Mouse (Mus musculus): ENCODE data around the gene Bcan. TPM values are rescaled to one million over a fixed set of nuclear protein-coding genes. Genes with fewer than 3 reads are reported as not detected.

The Bcan gene
- polyA plus RNA-seq, 1 experiment from 2014 or later = 89.1 TPM

DNA sequence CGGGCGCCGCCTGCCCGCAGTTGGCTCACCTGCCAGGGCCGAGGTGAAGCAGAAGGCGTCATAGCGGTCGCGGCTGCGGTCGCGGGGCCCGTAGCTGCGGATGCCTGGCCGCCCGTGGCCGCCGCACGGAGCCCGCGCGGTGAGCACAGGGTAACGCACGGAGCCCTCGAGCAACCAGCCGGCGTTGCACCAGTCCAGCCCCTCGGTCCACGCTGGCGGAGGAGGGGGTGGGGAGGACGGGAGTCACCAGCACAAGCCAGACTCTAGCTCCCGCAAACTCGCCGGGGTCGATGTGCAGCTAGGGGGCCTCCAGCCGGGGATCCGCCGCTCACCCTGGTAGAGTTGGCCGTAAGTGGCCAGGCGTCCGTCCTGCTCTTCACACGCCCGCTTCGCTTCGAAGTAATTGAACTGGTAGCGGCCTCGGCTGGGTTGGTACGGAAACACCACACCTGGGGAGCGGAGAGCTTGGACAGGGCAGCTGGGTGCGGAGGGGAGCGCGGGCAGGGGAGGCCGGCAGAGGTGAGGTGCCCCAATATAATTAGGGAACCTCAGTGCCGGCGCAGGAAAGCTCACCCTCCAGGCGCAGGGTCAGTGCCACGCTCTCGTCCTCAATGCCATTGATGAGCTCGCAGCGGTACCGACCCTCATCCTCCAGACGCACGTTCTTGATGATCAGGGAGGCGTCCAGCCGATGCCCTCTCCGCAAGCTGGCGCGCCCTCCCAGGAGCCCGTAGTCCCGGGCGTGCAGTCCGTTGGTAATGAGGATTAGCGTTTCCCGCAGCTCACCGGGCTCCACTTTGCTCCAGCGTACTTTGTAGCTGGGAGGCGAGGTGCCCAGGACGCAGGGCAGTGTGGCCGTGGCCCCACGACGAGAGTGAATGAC is 23.4 kb upstream of the Bcan start:
- peak; percentile 75 for ATAC-seq (ENCODE audit: low FRiP score)
- DNase-seq (ENCODE audit: low spot score) = no peak
- H3K4me1 ChIP-seq (replicated peaks; ENCODE audit: control insufficient read depth, insufficient read depth, low read length) = peaks cover 18% of the 10 kb centered on the region
- H3K9ac ChIP-seq = peak overlapping the region; percentile 52
- no peaks in the 10 kb centered on the region for H3K36me3 ChIP-seq (replicated peaks; ENCODE audit: control insufficient read depth, insufficient read depth)
- H3K9me3 ChIP-seq (ENCODE audit: control insufficient read depth, low read length) = no peaks in the 10 kb centered on the region
- H3K27me3 ChIP-seq (ENCODE audit: control insufficient read depth, insufficient read depth, low read length) = peaks cover 68% of the 10 kb centered on the region
- peak overlapping the region; percentile 56 for H3K4me3 ChIP-seq (replicated peaks; ENCODE audit: low read length)
- H3K4me2 ChIP-seq (replicated peaks) = peak overlapping the region; percentile 96
- no peak overlapping the region for H3K27ac ChIP-seq
- WGBS = 1% methylated on average over 80 of the region's 81 CpGs

GRCm38 (mm10) chr3:88022322-88023191 is 22.5 kb upstream of the Bcan start:
- peaks cover 68% of the 10 kb centered on the region for H3K27me3 ChIP-seq (ENCODE audit: control insufficient read depth, insufficient read depth, low read length)
- ATAC-seq (ENCODE audit: low FRiP score) (peak; percentile 89), DNase-seq (ENCODE audit: low spot score) (peak; percentile 69)
- no peaks in the 10 kb centered on the region for H3K36me3 ChIP-seq (replicated peaks; ENCODE audit: control insufficient read depth, insufficient read depth)
- H3K4me1 ChIP-seq (replicated peaks; ENCODE audit: control insufficient read depth, insufficient read depth, low read length) = peaks cover 18% of the 10 kb centered on the region
- WGBS = 1% methylated on average over 57 of the region's 66 CpGs
- no peaks in the 10 kb centered on the region for H3K9me3 ChIP-seq (ENCODE audit: control insufficient read depth, low read length)
- no peak overlapping the region for H3K27ac ChIP-seq
- peak overlapping the region; percentile 56 for H3K4me3 ChIP-seq (replicated peaks; ENCODE audit: low read length)
- peak overlapping the region; percentile 52 for H3K9ac ChIP-seq
- H3K4me2 ChIP-seq (replicated peaks) = peak overlapping the region; percentile 96

GRCm38 (mm10) chr3:88010634-88011265 is 10.7 kb upstream of the Bcan start:
- no peak overlapping the region for H3K9ac ChIP-seq
- 9% methylated on average over 6 of the region's 6 CpGs for WGBS
- peak; percentile 24 for DNase-seq (ENCODE audit: low spot score)

GRCm38 (mm10) chr3:88005822-88006786 is 6.1 kb upstream of the Bcan start:
- DNase-seq (ENCODE audit: low spot score) (no peak), ATAC-seq (ENCODE audit: low FRiP score) (no peak)
- Histone ChIP-seq H3K36me3 (replicated peaks; ENCODE audit: control insufficient read depth, insufficient read depth) (no peaks in the 10 kb centered on the region), H3K9ac (no peak overlapping the region), H3K27ac (no peak overlapping the region), H3K4me2 (replicated peaks) (no peak overlapping the region), H3K4me3 (replicated peaks; ENCODE audit: low read length) (no peak overlapping the region), H3K27me3 (ENCODE audit: control insufficient read depth, insufficient read depth, low read length) (peaks cover 25% of the 10 kb centered on the region), H3K4me1 (replicated peaks; ENCODE audit: control insufficient read depth, insufficient read depth, low read length) (no peaks in the 10 kb centered on the region), H3K9me3 (ENCODE audit: control insufficient read depth, low read length) (no peaks in the 10 kb centered on the region)
- WGBS = 81% methylated on average over 18 of the region's 18 CpGs

More at GRCm38 (mm10) chr3:88010634-88011265, 10.7 kb upstream of the Bcan start:
- no peaks in the 10 kb centered on the region for H3K9me3 ChIP-seq (ENCODE audit: control insufficient read depth, low read length)
- no peaks in the 10 kb centered on the region for H3K4me1 ChIP-seq (replicated peaks; ENCODE audit: control insufficient read depth, insufficient read depth, low read length)
- H3K4me3 ChIP-seq (replicated peaks; ENCODE audit: low read length) = no peak overlapping the region
- no peaks in the 10 kb centered on the region for H3K27me3 ChIP-seq (ENCODE audit: control insufficient read depth, insufficient read depth, low read length)
- H3K27ac ChIP-seq = no peak overlapping the region
- H3K36me3 ChIP-seq (replicated peaks; ENCODE audit: control insufficient read depth, insufficient read depth) = no peaks in the 10 kb centered on the region
- H3K4me2 ChIP-seq (replicated peaks) = no peak overlapping the region
- ATAC-seq (ENCODE audit: low FRiP score) = no peak

DNA sequence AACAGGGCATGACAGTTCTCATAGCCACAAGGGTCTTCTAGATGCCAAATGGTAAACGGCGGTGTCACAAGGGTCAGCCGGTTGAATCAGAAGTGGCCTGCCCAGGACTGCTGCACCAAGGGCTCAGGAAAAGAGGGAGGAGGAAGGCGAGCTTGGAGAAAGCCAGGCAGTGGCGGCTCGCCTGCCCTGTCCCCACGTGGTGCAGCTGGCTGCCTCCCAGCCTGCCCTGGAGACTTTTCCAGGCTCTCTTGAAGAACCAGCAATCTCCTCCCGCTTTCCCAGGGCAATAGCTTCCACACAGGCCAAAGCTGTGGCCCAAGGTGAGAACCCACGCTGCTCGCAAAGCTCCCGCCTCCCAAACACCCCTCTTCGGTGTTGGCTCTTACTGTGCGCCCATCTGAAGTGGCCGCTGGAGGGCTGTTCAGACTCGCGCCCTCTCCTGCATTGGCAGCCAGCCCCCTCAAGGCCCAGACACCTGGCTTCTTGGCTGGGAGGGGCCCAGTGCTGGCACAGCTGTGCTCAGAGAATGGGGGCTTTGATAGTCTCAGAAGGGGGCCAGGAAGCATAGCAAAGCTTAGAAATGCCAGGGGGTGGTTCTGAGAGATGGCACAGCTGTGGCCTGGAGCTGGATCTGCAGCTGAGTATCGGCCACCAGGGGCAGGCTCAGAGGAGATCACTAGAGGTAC is 2.4 kb upstream of the Bcan start:
- H3K36me3 ChIP-seq (replicated peaks; ENCODE audit: control insufficient read depth, insufficient read depth) = no peaks in the 10 kb centered on the region
- H3K4me1 ChIP-seq (replicated peaks; ENCODE audit: control insufficient read depth, insufficient read depth, low read length) = peaks cover 18% of the 10 kb centered on the region
- DNase-seq (ENCODE audit: low spot score) (peak; percentile 39), ATAC-seq (ENCODE audit: low FRiP score) (peak; percentile 49; the same call in 1 of the 2 replicates)
- H3K9me3 ChIP-seq (ENCODE audit: control insufficient read depth, low read length) = no peaks in the 10 kb centered on the region
- H3K4me3 ChIP-seq (replicated peaks; ENCODE audit: low read length) = no peak overlapping the region
- peak overlapping the region; percentile 11; the same call in 1 of the 2 replicates for H3K4me2 ChIP-seq (replicated peaks)
- H3K27ac ChIP-seq = no peak overlapping the region
- no peak overlapping the region for H3K9ac ChIP-seq
- peaks cover 62% of the 10 kb centered on the region for H3K27me3 ChIP-seq (ENCODE audit: control insufficient read depth, insufficient read depth, low read length)
- WGBS = 3% methylated on average over 17 of the region's 17 CpGs

GRCm38 (mm10) chr3:88000816-88001595 is 976 bp upstream of the Bcan start:
- H3K27ac ChIP-seq = no peak overlapping the region
- peak overlapping the region; percentile 55; the same call in 1 of the 2 replicates for H3K9ac ChIP-seq

GRCm38 (mm10) chr3:87999243-87999895 is 661 bp downstream of the Bcan start:
- Histone ChIP-seq H3K9ac (peak overlapping the region; percentile 55), H3K27me3 (ENCODE audit: control insufficient read depth, insufficient read depth, low read length) (peaks cover 92% of the 10 kb centered on the region), H3K36me3 (replicated peaks; ENCODE audit: control insufficient read depth, insufficient read depth) (no peaks in the 10 kb centered on the region), H3K4me3 (replicated peaks; ENCODE audit: low read length) (peak overlapping the region; percentile 39), H3K4me2 (replicated peaks) (peak overlapping the region; percentile 74), H3K4me1 (replicated peaks; ENCODE audit: control insufficient read depth, insufficient read depth, low read length) (peaks cover 30% of the 10 kb centered on the region), H3K9me3 (ENCODE audit: control insufficient read depth, low read length) (no peaks in the 10 kb centered on the region), H3K27ac (peak overlapping the region; percentile 62)
- ATAC-seq (ENCODE audit: low FRiP score) = no peak
- DNase-seq (ENCODE audit: low spot score) = no peak
- 2% methylated on average over 38 of the region's 38 CpGs for WGBS

More at GRCm38 (mm10) chr3:88000816-88001595, 976 bp upstream of the Bcan start:
- H3K36me3 ChIP-seq (replicated peaks; ENCODE audit: control insufficient read depth, insufficient read depth) = no peaks in the 10 kb centered on the region
- H3K4me3 ChIP-seq (replicated peaks; ENCODE audit: low read length) = peak overlapping the region; percentile 39; the same call in 1 of the 2 replicates
- no peak for ATAC-seq (ENCODE audit: low FRiP score)
- H3K27me3 ChIP-seq (ENCODE audit: control insufficient read depth, insufficient read depth, low read length) = peaks cover 76% of the 10 kb centered on the region
- H3K4me2 ChIP-seq (replicated peaks) = peak overlapping the region; percentile 74
- H3K4me1 ChIP-seq (replicated peaks; ENCODE audit: control insufficient read depth, insufficient read depth, low read length) = peaks cover 30% of the 10 kb centered on the region
- no peak for DNase-seq (ENCODE audit: low spot score)
- WGBS = 16% methylated on average over 11 of the region's 11 CpGs
- no peaks in the 10 kb centered on the region for H3K9me3 ChIP-seq (ENCODE audit: control insufficient read depth, low read length)

Measured in hindbrain, embryonic 14.5 days (tissue).